Mouse (Mus musculus) CH12.LX (cell line): ENCODE measurements around the gene Catsper2. TPM values are rescaled to one million over a fixed set of nuclear protein-coding genes. Genes with fewer than 3 reads are reported as not detected.
A peak's percentile ranks its signal among the peaks of the same experiment; 100 is the strongest.

Source experiments
- DNase-seq: peaks from one replicate; pipeline ENCODE4 v3.0.0-alpha.2; 2013; ENCODE audit errors: extremely low read depth
- H3K27ac ChIP-seq: 2 replicates; pipeline ENCODE4 v1.5.1; 2012; ENCODE audit warnings: low read depth, mild to moderate bottlenecking, control low read depth, moderate library complexity; ENCODE audit not compliant: insufficient read depth
- H3K27me3 ChIP-seq: replicated peaks from 2 replicates; pipeline ENCODE3; 2012; ENCODE audit warnings: inconsistent platforms
- H3K36me3 ChIP-seq, 2 experiments: replicated peaks in 1 of 2; 2 replicates each; pipeline versions ENCODE3 to v1.6.1; 2012; ENCODE audit warnings: inconsistent platforms in 1 of 2, low read length in 1 of 2, mild to moderate bottlenecking in 1 of 2, mixed read lengths in 1 of 2, moderate library complexity in 1 of 2; ENCODE audit not compliant: control insufficient read depth in 1 of 2, insufficient read depth in 1 of 2
- H3K4me1 ChIP-seq, 2 experiments: 2 replicates each; pipeline ENCODE4 v1.6.1; 2012; ENCODE audit warnings: inconsistent platforms in 1 of 2, moderate library complexity in 1 of 2; ENCODE audit not compliant: insufficient read depth in 2 of 2, control insufficient read depth in 1 of 2
- H3K4me2 ChIP-seq: 2 replicates; pipeline ENCODE4 v1.6.1; 2012; ENCODE audit warnings: low read depth, mild to moderate bottlenecking, control low read depth; ENCODE audit not compliant: poor library complexity, insufficient read depth, severe bottlenecking
- H3K4me3 ChIP-seq, 3 experiments: fragments of 150-350 bp in 1 of 3; sonication (generic) in 1 of 3; replicated peaks in 1 of 3; 2 replicates each; pipeline versions ENCODE3 to v1.5.1; 2011 to 2012; ENCODE audit warnings: low read depth in 2 of 3, low read length in 2 of 3, mild to moderate bottlenecking in 2 of 3, moderate library complexity in 2 of 3, control low read depth in 1 of 3, improper control_type of control experiment in 1 of 3, inconsistent platforms in 1 of 3, mixed read lengths in 1 of 3; ENCODE audit not compliant: poor library complexity in 1 of 3
- H3K79me2 ChIP-seq: replicated peaks from 2 replicates; pipeline ENCODE4 v1.6.1; 2012; ENCODE audit warnings: mild to moderate bottlenecking, moderate library complexity; ENCODE audit not compliant: control insufficient read depth, poor library complexity, insufficient read depth, severe bottlenecking; ENCODE audit errors: extremely low read depth
- H3K9ac ChIP-seq: 2 replicates; pipeline ENCODE4 v1.6.1; 2012; ENCODE audit warnings: low read depth, mild to moderate bottlenecking, control low read depth, moderate library complexity; ENCODE audit not compliant: insufficient read depth
- H3K9me3 ChIP-seq: replicated peaks from 2 replicates; pipeline ENCODE3; 2012; ENCODE audit warnings: low read length, inconsistent platforms, mixed read lengths
- BHLHE40 ChIP-seq: IDR thresholded peaks from 2 replicates; pipeline ENCODE4 v1.6.1; 2011; ENCODE audit warnings: mild to moderate bottlenecking, low read depth, low read length, improper control_type of control experiment
- CHD1 ChIP-seq: IDR thresholded peaks from 2 replicates; pipeline ENCODE4 v1.6.1; 2012; ENCODE audit warnings: low read depth, low read length, improper control_type of control experiment, inconsistent platforms
- CTCF ChIP-seq, 2 experiments: IDR thresholded peaks in 1 of 2; conservative IDR thresholded peaks in 1 of 2; 2 replicates each; pipeline ENCODE4 v1.5.1; 2011 to 2012; ENCODE audit warnings: low read depth in 2 of 2, low read length in 2 of 2, improper control_type of control experiment in 1 of 2, inconsistent platforms in 1 of 2, mild to moderate bottlenecking in 1 of 2, moderate library complexity in 1 of 2
- E2F4 ChIP-seq: IDR thresholded peaks from 2 replicates; pipeline ENCODE4 v1.6.1; 2011; ENCODE audit warnings: low read depth, low read length, improper control_type of control experiment; ENCODE audit not compliant: insufficient replicate concordance
- ELF1 ChIP-seq: IDR thresholded peaks from 2 replicates; pipeline ENCODE4 v1.6.1; 2014; ENCODE audit warnings: low read depth, mild to moderate bottlenecking, inconsistent platforms, low read length, improper control_type of control experiment
- ETS1 ChIP-seq: conservative IDR thresholded peaks from 2 replicates; pipeline ENCODE4 v1.6.1; 2012; ENCODE audit warnings: low read depth, mild to moderate bottlenecking, inconsistent platforms, low read length, improper control_type of control experiment, moderate library complexity
- GABPA ChIP-seq: IDR thresholded peaks from 2 replicates; pipeline ENCODE4 v1.6.1; 2012; ENCODE audit warnings: low read depth, low read length, improper control_type of control experiment, inconsistent platforms; ENCODE audit not compliant: insufficient replicate concordance
- HCFC1 ChIP-seq: IDR thresholded peaks from 2 replicates; pipeline ENCODE4 v1.6.1; 2012; ENCODE audit warnings: low read depth, mild to moderate bottlenecking, inconsistent platforms, low read length, improper control_type of control experiment
- IRF4 ChIP-seq: IDR thresholded peaks from 2 replicates; pipeline ENCODE4 v1.6.1; 2014; ENCODE audit warnings: low read depth, mild to moderate bottlenecking, inconsistent platforms, low read length, improper control_type of control experiment
- JUN ChIP-seq: IDR thresholded peaks from 2 replicates; pipeline ENCODE4 v1.6.1; 2011; ENCODE audit warnings: low read depth, mild to moderate bottlenecking, low read length, improper control_type of control experiment, moderate library complexity; ENCODE audit not compliant: insufficient read depth
- JUND ChIP-seq: conservative IDR thresholded peaks from 2 replicates; pipeline ENCODE4 v1.6.1; 2011; ENCODE audit warnings: low read depth, low read length, improper control_type of control experiment
- KAT2A ChIP-seq: IDR thresholded peaks from 2 replicates; pipeline ENCODE4 v1.6.1; 2012; ENCODE audit warnings: low read length, improper control_type of control experiment, inconsistent platforms; ENCODE audit not compliant: insufficient replicate concordance
- MAFK ChIP-seq: IDR thresholded peaks from 2 replicates; pipeline ENCODE4 v1.6.1; 2011; ENCODE audit warnings: low read length, improper control_type of control experiment; ENCODE audit not compliant: insufficient replicate concordance
- MXI1 ChIP-seq: IDR thresholded peaks from 2 replicates; pipeline ENCODE4 v1.6.1; 2011; ENCODE audit warnings: mild to moderate bottlenecking, low read depth, low read length, improper control_type of control experiment
- PAX5 ChIP-seq: IDR thresholded peaks from 2 replicates; pipeline ENCODE4 v1.6.1; 2012; ENCODE audit warnings: low read length, inconsistent platforms, mixed read lengths
- POLR2A ChIP-seq: IDR thresholded peaks from 2 replicates; pipeline ENCODE4 v1.6.1; 2011; ENCODE audit warnings: low read depth, mild to moderate bottlenecking, improper control_type of control experiment, low read length
- POLR2AphosphoS2 ChIP-seq: IDR thresholded peaks from 2 replicates; pipeline ENCODE4 v1.6.1; 2011; ENCODE audit warnings: low read depth, low read length, improper control_type of control experiment
- RAD21 ChIP-seq: IDR thresholded peaks from 2 replicates; pipeline ENCODE4 v1.6.1; 2011; ENCODE audit warnings: low read depth, mild to moderate bottlenecking, low read length, improper control_type of control experiment, moderate library complexity
- RCOR1 ChIP-seq: conservative IDR thresholded peaks from 2 replicates; pipeline ENCODE4 v1.6.1; 2012; ENCODE audit warnings: low read depth, mild to moderate bottlenecking, inconsistent platforms, low read length, improper control_type of control experiment
- SIN3A ChIP-seq: IDR thresholded peaks from 2 replicates; pipeline ENCODE4 v1.6.1; 2012; ENCODE audit warnings: low read length, improper control_type of control experiment, inconsistent platforms
- SMC3 ChIP-seq: IDR thresholded peaks from 2 replicates; pipeline ENCODE4 v1.6.1; 2011; ENCODE audit warnings: low read depth, low read length, improper control_type of control experiment
- TBP ChIP-seq: conservative IDR thresholded peaks from 2 replicates; pipeline ENCODE4 v1.6.1; 2011; ENCODE audit warnings: low read depth, low read length, improper control_type of control experiment
- TCF12 ChIP-seq: IDR thresholded peaks from 2 replicates; pipeline ENCODE4 v1.6.1; 2014; ENCODE audit warnings: low read depth, mild to moderate bottlenecking, inconsistent platforms, low read length, improper control_type of control experiment
- ZC3H11A ChIP-seq: IDR thresholded peaks from 2 replicates; pipeline ENCODE4 v1.6.1; 2012; ENCODE audit warnings: low read depth, mild to moderate bottlenecking, inconsistent platforms, low read length, improper control_type of control experiment
- ZKSCAN1 ChIP-seq: IDR thresholded peaks from 2 replicates; pipeline ENCODE4 v1.6.1; 2012; ENCODE audit warnings: low read depth, inconsistent platforms, low read length, improper control_type of control experiment, borderline replicate concordance
- ZMIZ1 ChIP-seq: IDR thresholded peaks from 2 replicates; pipeline ENCODE4 v1.6.1; 2012; ENCODE audit warnings: low read depth, mild to moderate bottlenecking, inconsistent platforms, low read length, improper control_type of control experiment
- ZNF384 ChIP-seq: IDR thresholded peaks from 2 replicates; pipeline ENCODE4 v1.6.1; 2012; ENCODE audit warnings: low read depth, low read length, improper control_type of control experiment, inconsistent platforms
- dilution Hi-C: fragments of 300-500 bp; cut with MboI; formaldehyde crosslinking; loops from 2 replicates; pipeline ENCODE4 v1.14.3; 2020; ENCODE audit warnings: low sequenced_read_pairs; ENCODE audit not compliant: extremely low pct_unique_long_range_greater_than_20kb, extremely low pct_ligation_motif_present
- in situ Hi-C: fragments of 300-500 bp; cut with MboI; formaldehyde crosslinking; loops from 3 replicates; pipeline ENCODE4 v1.14.3; 2019; ENCODE audit warnings: low sequenced_read_pairs, low pct_ligation_motif_present, low pct_unique_long_range_greater_than_20kb, mixed read lengths
- polyA plus RNA-seq: library from polyadenylated mRNA; unstranded; fragments of >175 nt; gene quantifications from 2 replicates; pipeline ENCODE4 v1.2.1, GENCODE M21; 2012; ENCODE audit warnings: low read depth; ENCODE audit not compliant: insufficient read length
- total RNA-seq, 2 experiments: library from RNA; depleted of rRNA; stranded (reverse); fragments of 300-350 nt in 1 of 2; fragments of >200 nt in 1 of 2; gene quantifications; 2 replicates each; pipeline ENCODE4 v1.2.3; 2012 to 2014

The Catsper2 gene
- total and polyA plus RNA-seq, 3 experiments: 0.89 to 2.2 (median 1.8) TPM

- Histone ChIP-seq H3K36me3 (no peaks in the 10 kb centered on the region), H3K4me2 (no peak overlapping the region), H3K4me1 (no peaks in the 10 kb centered on the region), H3K4me3 (no peak overlapping the region), H3K27me3 (no peaks in the 10 kb centered on the region), H3K9me3 (no peaks in the 10 kb centered on the region), H3K9ac (no peak overlapping the region), H3K27ac (no peak overlapping the region), H3K79me2 (no peaks in the 10 kb centered on the region)
- TF ChIP-seq TBP: no peak
- TF ChIP-seq TCF12: no peak
- no peak for TF ChIP-seq POLR2AphosphoS2
- TF ChIP-seq JUN: no peak
- TF ChIP-seq CHD1: no peak
- no peak for TF ChIP-seq ELF1
- TF ChIP-seq ZC3H11A: no peak
- TF ChIP-seq CTCF (conservative IDR thresholded peaks at IDR 0.05 in 1 of 2, IDR thresholded peaks at IDR 0.05 in 1 of 2; ENCODE audit: low read depth in 2 of 2, low read length in 2 of 2): no peak
- TF ChIP-seq JUND: no peak
- TF ChIP-seq BHLHE40: no peak
- no peak for TF ChIP-seq HCFC1
- DNase-seq: no peak
- in situ Hi-C loops: no loop called here
- dilution Hi-C loops: no loop called here
Observed at GRCm38 (mm10) chr2:121403296-121403695, 10.3 kb downstream of the Catsper2 start.

DNA sequence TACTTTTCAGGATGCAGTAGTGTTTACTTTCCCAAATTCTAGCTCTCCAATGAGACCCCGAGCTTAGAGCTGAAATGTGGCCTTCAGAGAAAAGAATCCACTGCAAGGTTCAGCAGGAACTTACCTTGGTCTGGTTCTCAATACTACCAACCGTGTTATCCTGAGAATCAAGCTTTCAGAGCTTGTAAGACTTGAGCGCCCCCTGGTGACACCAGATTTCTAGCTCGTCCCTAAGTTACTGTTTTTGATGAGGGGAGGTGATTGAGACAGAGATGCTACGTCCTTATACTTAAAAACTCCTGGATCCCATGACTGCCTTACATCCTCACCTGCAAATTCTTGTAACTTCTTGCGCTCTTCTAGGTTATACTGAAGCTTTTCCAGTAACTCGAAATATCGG is 17.0 kb downstream of the Catsper2 start:
- DNase-seq: peak; percentile 83
- H3K4me3 ChIP-seq: no peak overlapping the region
- no peaks in the 10 kb centered on the region for H3K4me1 ChIP-seq
- dilution Hi-C loops (no loop called here), in situ Hi-C loops (no loop called here)
- no peak overlapping the region for H3K4me2 ChIP-seq
- H3K27ac ChIP-seq: no peak overlapping the region
- H3K9me3 ChIP-seq: no peaks in the 10 kb centered on the region
- H3K36me3 ChIP-seq: peaks cover 0 to 8% of the 10 kb centered on the region in 2 experiments
- TF ChIP-seq MXI1 (no peak), ETS1 (no peak), BHLHE40 (no peak), RAD21 (peak; percentile 84), IRF4 (no peak), PAX5 (no peak), POLR2A (no peak), SMC3 (peak; percentile 70), E2F4 (no peak), ZKSCAN1 (no peak), MAFK (no peak), TCF12 (no peak), ZNF384 (no peak), RCOR1 (no peak), ZMIZ1 (no peak), KAT2A (no peak), CTCF (conservative IDR thresholded peaks at IDR 0.05 in 1 of 2, IDR thresholded peaks at IDR 0.05 in 1 of 2; ENCODE audit: low read depth in 2 of 2, low read length in 2 of 2) (peak; percentile 57 to 86; a peak in 3 of 4 replicates), TBP (no peak), SIN3A (no peak), GABPA (no peak)
- TF ChIP-seq, all 38 proteins: peak for 3
- Histone ChIP-seq H3K9ac (no peak overlapping the region), H3K27me3 (no peaks in the 10 kb centered on the region), H3K79me2 (no peaks in the 10 kb centered on the region)
